Comparison of ENCODE assay signal across 19 mouse cellular contexts in the genomic region with DNA sequence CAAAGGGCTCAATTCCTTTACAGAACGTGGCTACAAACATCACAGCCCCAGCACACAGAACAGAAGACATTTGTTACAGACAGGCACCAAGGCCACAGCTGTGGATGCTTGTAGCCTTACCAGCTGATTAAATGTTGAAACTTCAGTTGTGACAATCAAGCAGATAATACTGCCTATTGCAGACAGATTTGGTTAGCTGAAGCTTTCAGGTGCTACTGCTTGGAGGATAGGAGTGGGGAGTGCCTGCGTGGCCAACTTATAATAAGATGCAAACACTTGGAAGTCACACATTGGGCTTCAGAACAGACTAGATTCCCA.
"Had no signal": no experiment of that assay in that cellular context is flagged by ENCODE, and none has a peak within 500 bp of the region (broad histone marks: within the 10 kb centered on the region; RNA-seq: fewer than 3 reads in every experiment).

No protein-coding gene starts in this region.

- H3K27ac ChIP-seq: kidney, postnatal 0 days; limb, embryonic 13.5 days; liver, embryonic 12.5 days; liver, embryonic 15.5 days; lung, embryonic 15.5 days; stomach, embryonic 15.5 days had no signal

- H3K9me3 ChIP-seq: limb, embryonic 10.5 days; limb, embryonic 13.5 days; liver, embryonic 12.5 days; liver, embryonic 15.5 days; lung, embryonic 15.5 days; stomach, embryonic 15.5 days had no signal

- DNase-seq: kidney, postnatal 25 days; layer of hippocampus, adult 9-11 months; liver; lung, adult 18-20 months; lung, postnatal 14 days; lung, postnatal 4 days; midbrain, embryonic 14.5 days; right cerebral cortex, adult 18-20 months; right cerebral cortex, postnatal 14 days; right cerebral cortex, postnatal 4 days; thymus, adult 18-20 months; thymus, postnatal 36 days had no signal

- H3K4me1 ChIP-seq: limb, embryonic 13.5 days; lung, embryonic 15.5 days; stomach, embryonic 15.5 days had no signal

- H3K36me3 ChIP-seq: limb, embryonic 10.5 days; liver, embryonic 12.5 days; liver, embryonic 15.5 days; lung, embryonic 15.5 days had no signal

- H3K27me3 ChIP-seq: liver, embryonic 15.5 days; lung, embryonic 15.5 days; stomach, embryonic 15.5 days had no signal

- H3K9ac ChIP-seq: liver, embryonic 12.5 days; liver, embryonic 15.5 days; lung, embryonic 15.5 days had no signal
